Mouse (Mus musculus) hematopoietic stem cell, adult 5-6 weeks (primary cell): ENCODE results near the gene Crat. TPM values are rescaled to one million over a fixed set of nuclear protein-coding genes. Genes with fewer than 3 reads are reported as not detected.
A peak's percentile ranks its signal among the peaks of the same experiment; 100 is the strongest.

Source experiments
- ATAC-seq, 2 experiments: fragments of 125-278 bp in 1 of 2; replicated peaks in 1 of 2; 2 replicates each; pipeline ENCODE4 v1.8.0; 2016 to 2017; ENCODE audit warnings: inconsistent platforms in 2 of 2, mild to moderate bottlenecking in 2 of 2, moderate number of reproducible peaks in 2 of 2, low read depth in 1 of 2, moderate TSS enrichment in 1 of 2; ENCODE audit not compliant: low FRiP score in 2 of 2, poor library complexity in 2 of 2, severe bottlenecking in 2 of 2, insufficient read depth in 1 of 2, low TSS enrichment in 1 of 2
- total RNA-seq: library from RNA; stranded (forward); fragments of 172-1452, 232-1000 nt; gene quantifications from 2 replicates; pipeline ENCODE4 v1.2.3, GENCODE M21; 2017

The Crat gene
- total RNA-seq, 1 experiment from 2014 or later = 8.9 TPM

- no peak for ATAC-seq
These were observed 55.0 kb downstream of the Crat start for GRCm38 (mm10) chr2:30360626-30361025.

- peak; percentile 35 to 57 for ATAC-seq
These were observed 56.8 kb downstream of the Crat start, which contains the start of gene Sh3glb2 for GRCm38 (mm10) chr2:30358533-30359531. Gene Sh3glb2, minus strand, starts transcription at chr2:30359337.

DNA sequence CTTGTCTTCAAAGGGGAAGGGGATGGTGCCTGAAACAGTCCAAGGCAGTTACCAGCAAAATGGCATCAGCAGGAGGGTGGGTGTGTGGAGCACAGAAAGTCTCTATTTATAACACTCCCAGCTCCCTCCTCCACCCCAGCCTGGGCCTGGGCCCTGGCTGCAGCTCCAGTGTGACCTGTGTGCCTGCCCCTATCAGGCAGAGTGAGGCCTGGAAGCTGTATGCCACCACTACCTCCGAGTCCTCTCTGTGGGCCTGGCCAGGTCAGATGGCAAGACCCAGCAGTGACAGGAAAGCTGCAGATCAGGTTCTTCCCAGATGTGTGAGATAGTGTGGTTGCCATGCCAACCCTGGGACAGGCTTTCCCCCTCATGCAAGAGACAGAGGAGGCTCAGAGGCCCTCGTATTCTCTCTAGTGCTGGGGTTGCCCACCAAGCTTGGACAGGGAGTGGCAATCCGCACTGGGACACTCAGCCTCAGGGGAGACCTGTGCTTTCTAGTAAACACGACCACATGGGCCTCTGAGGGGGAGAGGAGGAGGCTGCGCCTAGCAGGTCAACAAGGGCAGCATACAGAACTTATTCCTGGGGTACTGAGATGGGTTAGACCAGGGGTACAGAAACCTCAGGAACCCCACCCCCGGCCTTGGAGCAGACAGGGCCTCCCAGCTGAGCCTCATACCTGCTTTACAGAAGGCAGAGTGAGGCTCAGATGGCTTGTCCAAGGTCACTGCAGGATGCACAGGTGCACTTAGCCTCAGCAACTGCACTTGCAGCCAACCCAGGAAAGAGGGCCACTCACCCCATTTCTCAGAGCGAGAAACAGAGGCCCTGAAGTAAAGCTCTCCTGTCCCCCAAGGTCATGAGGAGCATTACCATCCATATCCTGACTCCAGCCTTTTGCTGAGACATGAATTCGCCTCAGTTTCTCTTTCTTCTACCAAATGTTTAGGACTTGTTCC is 57.8 kb downstream of the Crat start:
- no peak for ATAC-seq

GRCm38 (mm10) chr2:30356906-30357305 is 58.7 kb downstream of the Crat start:
- ATAC-seq = no peak

DNA sequence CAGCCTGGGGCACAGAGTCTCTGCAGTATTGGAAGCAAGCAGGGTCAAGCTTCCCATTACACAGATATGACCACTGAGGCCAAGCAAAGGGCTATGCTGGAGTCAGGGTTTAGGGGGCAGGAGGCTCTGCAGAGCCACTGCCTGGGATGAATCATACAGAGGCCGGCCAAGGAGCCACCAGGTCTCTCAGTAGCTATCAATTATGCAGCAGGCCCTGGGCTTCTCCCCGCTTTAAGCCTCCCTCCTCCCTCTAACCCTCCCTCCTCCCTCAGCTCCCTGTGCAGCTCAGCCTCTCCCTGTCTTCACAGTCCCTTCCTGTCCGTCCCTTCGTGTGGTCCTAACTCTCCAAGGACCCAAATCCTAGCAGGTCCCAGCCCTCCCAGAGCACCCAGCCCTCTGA is 59.3 kb downstream of the Crat start:
- no peak for ATAC-seq

- no peak for ATAC-seq
These were observed 59.8 kb downstream of the Crat start for GRCm38 (mm10) chr2:30355861-30356260.

- no peak; a peak in 1 of 4 replicates for ATAC-seq
These were observed 64.5 kb downstream of the Crat start for GRCm38 (mm10) chr2:30351149-30351548.

Other genes starting within 250 kb of the Crat start
- gene Endog, start 244.3 kb downstream of the Crat start, total RNA-seq = 3.2 and 8.1 TPM in 2 replicates
- gene Spout1, start 237.4 kb downstream of the Crat start, total RNA-seq = 24.7 and 42.1 TPM in 2 replicates
- 9.3 and 10.3 TPM in 2 replicates for gene Kyat1, start 210.0 kb downstream of the Crat start, total RNA-seq
- gene Lrrc8a, start 178.1 kb downstream of the Crat start, total RNA-seq = 11.3 and 15.3 TPM in 2 replicates
- 1.4 TPM in 1 of 2 replicates, not detected in the other for gene Gm28035, start 175.2 kb downstream of the Crat start, total RNA-seq
- 1.2 and 2.1 TPM in 2 replicates for gene Phyhd1, start 149.6 kb downstream of the Crat start, total RNA-seq
- gene Gm28038, start 134.8 kb downstream of the Crat start, total RNA-seq = not detected in 2 replicates
- gene Dolk, start 129.5 kb downstream of the Crat start, total RNA-seq = 8.8 and 9.9 TPM in 2 replicates
- 18.9 and 25.4 TPM in 2 replicates for gene Nup188, start 129.4 kb downstream of the Crat start, total RNA-seq
- 30.4 and 41.2 TPM in 2 replicates for gene Sh3glb2, start 56.5 kb downstream of the Crat start, total RNA-seq
- 7.4 and 14.8 TPM in 2 replicates for gene Miga2, start 51.6 kb downstream of the Crat start, total RNA-seq
- 7.4 and 24.5 TPM in 2 replicates for gene Dolpp1, start 23.6 kb downstream of the Crat start, total RNA-seq
- 60.4 and 66.6 TPM in 2 replicates for gene Ptpa, start 226 bp upstream of the Crat start, total RNA-seq
- 0.19 and 2.4 TPM in 2 replicates for gene Ier5l, start 58.4 kb upstream of the Crat start, total RNA-seq
- gene Cstad, start 179.2 kb upstream of the Crat start, total RNA-seq = 1.3 and 1.9 TPM in 2 replicates